Mouse (Mus musculus) intestine, embryonic 15.5 days (tissue): Measurements from ENCODE around the gene Dnajb13. TPM values are rescaled to one million over a fixed set of nuclear protein-coding genes. Genes with fewer than 3 reads are reported as not detected.

Experiments
- ATAC-seq: fragments of 200-750 bp; cut with Nextera tagmentation; 2 replicates; pipeline ENCODE4 v1.8.0; 2017; ENCODE audit warnings: moderate TSS enrichment, moderate library complexity
- H3K27ac ChIP-seq: fragments of 300-500 bp; sonication (generic); 2 replicates; pipeline ENCODE4 v1.5.1; 2015; ENCODE audit warnings: mild to moderate bottlenecking, inconsistent platforms
- H3K27me3 ChIP-seq: fragments of 300-500 bp; sonication (generic); replicated peaks from 2 replicates; pipeline ENCODE4 v1.6.1; 2015; ENCODE audit warnings: inconsistent platforms
- H3K36me3 ChIP-seq: fragments of 300-500 bp; sonication (generic); 2 replicates; pipeline ENCODE4 v1.6.1; 2015; ENCODE audit warnings: inconsistent platforms
- H3K4me1 ChIP-seq: fragments of 300-500 bp; sonication (generic); replicated peaks from 2 replicates; pipeline ENCODE4 v1.6.1; 2015; ENCODE audit warnings: inconsistent platforms
- H3K4me2 ChIP-seq: fragments of 300-500 bp; sonication (generic); replicated peaks from 2 replicates; pipeline ENCODE4 v1.6.1; 2015; ENCODE audit warnings: mild to moderate bottlenecking, inconsistent platforms
- H3K4me3 ChIP-seq: fragments of 300-500 bp; sonication (generic); replicated peaks from 2 replicates; pipeline ENCODE4 v1.5.1; 2015; ENCODE audit warnings: inconsistent platforms
- H3K9ac ChIP-seq: fragments of 300-500 bp; sonication (generic); 2 replicates; pipeline ENCODE4 v1.6.1; 2015; ENCODE audit warnings: inconsistent platforms
- H3K9me3 ChIP-seq: fragments of 300-500 bp; sonication (generic); 2 replicates; pipeline ENCODE4 v1.6.1; 2016; ENCODE audit warnings: inconsistent platforms
- WGBS: fragments of 180-500 bp; shearing (Covaris S2); methylation state at CpG from one replicate; pipeline ENCODE4 v1.1.7; 2015; 5-methylcytosine and 5-hydroxymethylcytosine counted together
- polyA plus RNA-seq: library from polyadenylated mRNA; unstranded; fragments of >200 nt; fragmentation: Nextera tagmentation; extraction: Ambion mirVana; gene quantifications from 2 replicates; pipeline ENCODE4 v1.2.1, GENCODE M21; 2015

Gene Dnajb13
- polyA plus RNA-seq, 1 experiment from 2014 or later: 0.41 TPM

- Histone ChIP-seq H3K9ac (peak within 1 kb of the TSS; percentile 71), H3K27me3 (no peaks in the 10 kb centered on the region), H3K9me3 (no peaks in the 10 kb centered on the region), H3K4me1 (0 out of 2 replicates have a peak, but pooled peaks cover 5% of the 10 kb centered on the region), H3K36me3 (peaks cover 12% of the 10 kb centered on the region), H3K4me3 (peak within 1 kb of the TSS; percentile 67), H3K4me2 (peak within 1 kb of the TSS; percentile 58), H3K27ac (peak within 1 kb of the TSS; percentile 93)
- ATAC-seq: peak; percentile 98
- WGBS: under 1% methylated on average over 33 of the region's 33 CpGs
Observed at GRCm38 (mm10) chr7:100536804-100537518, 22.2 kb upstream of the Dnajb13 start, which contains the start of gene Coa4. Gene Coa4, plus strand, starts transcription at chr7:100537071.

- Histone ChIP-seq H3K36me3 (peaks cover 12% of the 10 kb centered on the region), H3K4me3 (no peak overlapping the region), H3K27me3 (no peaks in the 10 kb centered on the region), H3K27ac (no peak overlapping the region), H3K4me2 (no peak overlapping the region; the same call in 1 of the 2 replicates), H3K4me1 (0 out of 2 replicates have a peak, but pooled peaks cover 5% of the 10 kb centered on the region), H3K9ac (no peak overlapping the region), H3K9me3 (no peaks in the 10 kb centered on the region)
- ATAC-seq: no peak
- WGBS: 81% methylated on average over 2 of the region's 2 CpGs
Observed at GRCm38 (mm10) chr7:100535831-100536230, 21.1 kb upstream of the Dnajb13 start.

GRCm38 (mm10) chr7:100534216-100534615 is 19.5 kb upstream of the Dnajb13 start:
- no peak overlapping the region for H3K9ac ChIP-seq
- 88% methylated on average over 3 of the region's 3 CpGs for WGBS
- no peak overlapping the region for H3K4me2 ChIP-seq
- H3K4me1 ChIP-seq: 0 out of 2 replicates have a peak, but pooled peaks cover 5% of the 10 kb centered on the region
- no peak for ATAC-seq
- H3K4me3 ChIP-seq: no peak overlapping the region
- no peaks in the 10 kb centered on the region for H3K9me3 ChIP-seq
- H3K27ac ChIP-seq: no peak overlapping the region
- peaks cover 7% of the 10 kb centered on the region for H3K36me3 ChIP-seq
- no peaks in the 10 kb centered on the region for H3K27me3 ChIP-seq

GRCm38 (mm10) chr7:100533503-100533902 is 18.7 kb upstream of the Dnajb13 start:
- no peak for ATAC-seq
- WGBS: 12% methylated on average over 2 of the region's 2 CpGs

GRCm38 (mm10) chr7:100530766-100531165 is 16.0 kb upstream of the Dnajb13 start:
- no peak overlapping the region for H3K4me2 ChIP-seq
- no peak for ATAC-seq
- 86% methylated on average over 5 of the region's 5 CpGs for WGBS
- H3K36me3 ChIP-seq: no peaks in the 10 kb centered on the region
- H3K27ac ChIP-seq: no peak overlapping the region
- no peaks in the 10 kb centered on the region for H3K4me1 ChIP-seq
- no peaks in the 10 kb centered on the region for H3K9me3 ChIP-seq
- no peak overlapping the region for H3K4me3 ChIP-seq
- no peak overlapping the region for H3K9ac ChIP-seq
- no peaks in the 10 kb centered on the region for H3K27me3 ChIP-seq

More at GRCm38 (mm10) chr7:100533503-100533902, 18.7 kb upstream of the Dnajb13 start:
- Histone ChIP-seq H3K4me1 (0 out of 2 replicates have a peak, but pooled peaks cover 5% of the 10 kb centered on the region), H3K36me3 (no peaks in the 10 kb centered on the region), H3K9me3 (no peaks in the 10 kb centered on the region), H3K27me3 (no peaks in the 10 kb centered on the region), H3K27ac (no peak overlapping the region), H3K9ac (no peak overlapping the region), H3K4me3 (no peak overlapping the region), H3K4me2 (no peak overlapping the region)

GRCm38 (mm10) chr7:100524669-100525068 is 9.9 kb upstream of the Dnajb13 start:
- Histone ChIP-seq H3K27ac (no peak overlapping the region), H3K9ac (no peak overlapping the region)

GRCm38 (mm10) chr7:100522222-100522621 is 7.5 kb upstream of the Dnajb13 start:
- no peaks in the 10 kb centered on the region for H3K36me3 ChIP-seq
- 68% methylated on average over 3 of the region's 3 CpGs for WGBS
- H3K4me2 ChIP-seq: no peak overlapping the region
- no peak overlapping the region for H3K4me3 ChIP-seq
- no peak for ATAC-seq
- H3K27ac ChIP-seq: no peak overlapping the region
- H3K27me3 ChIP-seq: no peaks in the 10 kb centered on the region
- H3K4me1 ChIP-seq: no peaks in the 10 kb centered on the region
- no peaks in the 10 kb centered on the region for H3K9me3 ChIP-seq
- H3K9ac ChIP-seq: no peak overlapping the region

More at GRCm38 (mm10) chr7:100524669-100525068, 9.9 kb upstream of the Dnajb13 start:
- ATAC-seq: peak; percentile 26; the same call in 1 of the 2 replicates
- Histone ChIP-seq H3K4me3 (no peak overlapping the region), H3K27me3 (no peaks in the 10 kb centered on the region), H3K4me1 (no peaks in the 10 kb centered on the region), H3K9me3 (no peaks in the 10 kb centered on the region), H3K36me3 (no peaks in the 10 kb centered on the region), H3K4me2 (no peak overlapping the region)
- WGBS: 55% methylated on average over 8 of the region's 8 CpGs

GRCm38 (mm10) chr7:100520663-100521285 is 6.0 kb upstream of the Dnajb13 start:
- Histone ChIP-seq H3K4me3 (no peak overlapping the region), H3K27me3 (no peaks in the 10 kb centered on the region), H3K4me1 (no peaks in the 10 kb centered on the region), H3K9ac (no peak overlapping the region), H3K9me3 (no peaks in the 10 kb centered on the region), H3K27ac (no peak overlapping the region), H3K4me2 (peak overlapping the region; percentile 38; the same call in 1 of the 2 replicates), H3K36me3 (no peaks in the 10 kb centered on the region)
- 21% methylated on average over 10 of the region's 10 CpGs for WGBS
- ATAC-seq: peak; percentile 70

- H3K4me2 ChIP-seq: no peak overlapping the region
- H3K4me3 ChIP-seq: no peak overlapping the region
- no peak overlapping the region for H3K9ac ChIP-seq
- no peaks in the 10 kb centered on the region for H3K27me3 ChIP-seq
- H3K36me3 ChIP-seq: no peaks in the 10 kb centered on the region
- WGBS: 50% methylated on average over 7 of the region's 7 CpGs
- peak; percentile 72 for ATAC-seq
- H3K9me3 ChIP-seq: no peaks in the 10 kb centered on the region
- H3K4me1 ChIP-seq: no peaks in the 10 kb centered on the region
- H3K27ac ChIP-seq: no peak overlapping the region
Observed at GRCm38 (mm10) chr7:100520204-100520603, 5.4 kb upstream of the Dnajb13 start.

GRCm38 (mm10) chr7:100511602-100512001 is 3.2 kb downstream of the Dnajb13 start:
- Histone ChIP-seq H3K9me3 (no peaks in the 10 kb centered on the region), H3K4me2 (no peak overlapping the region), H3K36me3 (no peaks in the 10 kb centered on the region), H3K27ac (no peak overlapping the region), H3K9ac (no peak overlapping the region), H3K27me3 (no peaks in the 10 kb centered on the region), H3K4me3 (no peak overlapping the region), H3K4me1 (peaks cover 3% of the 10 kb centered on the region; the same call in 1 of the 2 replicates)
- WGBS: 71% methylated on average over 8 of the region's 8 CpGs
- no peak for ATAC-seq

- Histone ChIP-seq H3K4me2 (no peak overlapping the region), H3K4me3 (no peak overlapping the region), H3K36me3 (no peaks in the 10 kb centered on the region), H3K4me1 (peaks cover 3% of the 10 kb centered on the region; the same call in 1 of the 2 replicates), H3K9me3 (no peaks in the 10 kb centered on the region), H3K27ac (no peak overlapping the region), H3K27me3 (no peaks in the 10 kb centered on the region), H3K9ac (no peak overlapping the region)
- 43% methylated on average over 3 of the region's 3 CpGs for WGBS
- ATAC-seq: 0 out of 2 replicates have a peak, but pooled peaks have one; percentile 2
Observed at GRCm38 (mm10) chr7:100508670-100509069, 6.1 kb downstream of the Dnajb13 start.

GRCm38 (mm10) chr7:100506494-100506893 is 8.3 kb downstream of the Dnajb13 start:
- H3K4me3 ChIP-seq: no peak overlapping the region
- no peaks in the 10 kb centered on the region for H3K36me3 ChIP-seq
- no peaks in the 10 kb centered on the region for H3K9me3 ChIP-seq
- 63% methylated on average over 4 of the region's 4 CpGs for WGBS
- H3K27ac ChIP-seq: no peak overlapping the region
- H3K4me1 ChIP-seq: peaks cover 3% of the 10 kb centered on the region; the same call in 1 of the 2 replicates
- no peak overlapping the region for H3K4me2 ChIP-seq
- no peaks in the 10 kb centered on the region for H3K27me3 ChIP-seq
- no peak overlapping the region for H3K9ac ChIP-seq
- ATAC-seq: no peak
